Mouse (Mus musculus) heart, embryonic 15.5 days (tissue): ENCODE data around the gene Mgst1. TPM values are rescaled to one million over a fixed set of nuclear protein-coding genes. Genes with fewer than 3 reads are reported as not detected.
A peak's percentile ranks its signal among the peaks of the same experiment; 100 is the strongest.

Experiments used
- ATAC-seq: fragments of 200-750 bp; cut with Nextera tagmentation; replicated peaks from 2 replicates; pipeline ENCODE4 v1.8.0; 2017; ENCODE audit warnings: low read depth, moderate TSS enrichment; ENCODE audit not compliant: insufficient number of reproducible peaks, insufficient read depth, low FRiP score
- H3K27ac ChIP-seq: fragments of 300-500 bp; sonication (generic); 2 replicates; pipeline ENCODE4 v1.5.1; 2015; ENCODE audit warnings: mild to moderate bottlenecking, inconsistent platforms
- H3K27me3 ChIP-seq: fragments of 300-500 bp; sonication (generic); 2 replicates; pipeline ENCODE4 v1.6.1; 2015; ENCODE audit warnings: inconsistent platforms
- H3K36me3 ChIP-seq: fragments of 300-500 bp; sonication (generic); 2 replicates; pipeline ENCODE4 v1.6.1; 2015; ENCODE audit warnings: mild to moderate bottlenecking, inconsistent platforms
- H3K4me1 ChIP-seq: fragments of 300-500 bp; sonication (generic); replicated peaks from 2 replicates; pipeline ENCODE4 v1.6.1; 2015; ENCODE audit warnings: inconsistent platforms
- H3K4me2 ChIP-seq: fragments of 300-500 bp; sonication (generic); 2 replicates; pipeline ENCODE4 v1.6.1; 2015; ENCODE audit warnings: inconsistent platforms, mild to moderate bottlenecking, moderate library complexity
- H3K4me3 ChIP-seq: fragments of 300-500 bp; sonication (generic); 2 replicates; pipeline ENCODE4 v1.5.1; 2015; ENCODE audit warnings: mild to moderate bottlenecking, inconsistent platforms
- H3K9ac ChIP-seq: fragments of 300-500 bp; sonication (generic); 2 replicates; pipeline ENCODE4 v1.6.1; 2015; ENCODE audit warnings: mild to moderate bottlenecking, inconsistent platforms
- H3K9me3 ChIP-seq: fragments of 300-500 bp; sonication (generic); replicated peaks from 2 replicates; pipeline ENCODE4 v1.6.1; 2016; ENCODE audit warnings: inconsistent platforms
- WGBS: fragments of 180-500 bp; shearing (Covaris S2); methylation state at CpG from one replicate; pipeline ENCODE4 v1.1.7; 2015; ENCODE audit warnings: mixed read lengths; 5-methylcytosine and 5-hydroxymethylcytosine counted together
- polyA plus RNA-seq: library from polyadenylated mRNA; unstranded; fragments of >200 nt; fragmentation: Nextera tagmentation; extraction: Ambion mirVana; gene quantifications from 2 replicates; pipeline ENCODE4 v1.2.1, GENCODE M21; 2015

The Mgst1 gene
- polyA plus RNA-seq: 119 and 120 TPM in 2 replicates

GRCm38 (mm10) chr6:138139930-138140329 lies at the start of gene Mgst1:
Gene Mgst1, plus strand, starts transcription at chr6:138140316.
- peak within 1 kb of the TSS; percentile 64 for H3K4me3 ChIP-seq
- H3K27ac ChIP-seq: peak within 1 kb of the TSS; percentile 56
- 3% methylated on average over 5 of the region's 5 CpGs for WGBS
- H3K9ac ChIP-seq: peak within 1 kb of the TSS; percentile 59
- no peaks in the 10 kb centered on the region for H3K9me3 ChIP-seq
- ATAC-seq: no peak
- H3K4me2 ChIP-seq: peak within 1 kb of the TSS; percentile 84
- H3K36me3 ChIP-seq: no peaks in the 10 kb centered on the region
- H3K27me3 ChIP-seq: no peaks in the 10 kb centered on the region
- peaks cover 26% of the 10 kb centered on the region for H3K4me1 ChIP-seq

- H3K4me2 ChIP-seq: no peak overlapping the region
- H3K4me1 ChIP-seq: no peaks in the 10 kb centered on the region
- no peaks in the 10 kb centered on the region for H3K36me3 ChIP-seq
- no peaks in the 10 kb centered on the region for H3K27me3 ChIP-seq
- H3K27ac ChIP-seq: no peak overlapping the region
- ATAC-seq: no peak
- H3K9ac ChIP-seq: no peak overlapping the region
- WGBS: 73% methylated on average over 7 of the region's 7 CpGs
- no peak overlapping the region for H3K4me3 ChIP-seq
- no peaks in the 10 kb centered on the region for H3K9me3 ChIP-seq
These were observed 47.7 kb upstream of the Mgst1 start for GRCm38 (mm10) chr6:138092432-138092831.

GRCm38 (mm10) chr6:138095060-138095459 lies 45.1 kb upstream of the Mgst1 start:
- H3K27ac ChIP-seq: no peak overlapping the region
- H3K4me3 ChIP-seq: no peak overlapping the region
- no peaks in the 10 kb centered on the region for H3K27me3 ChIP-seq
- WGBS: 74% methylated on average over 3 of the region's 3 CpGs
- no peaks in the 10 kb centered on the region for H3K9me3 ChIP-seq
- no peaks in the 10 kb centered on the region for H3K36me3 ChIP-seq
- no peak overlapping the region for H3K4me2 ChIP-seq
- H3K4me1 ChIP-seq: no peaks in the 10 kb centered on the region
- no peak for ATAC-seq
- H3K9ac ChIP-seq: no peak overlapping the region

- H3K36me3 ChIP-seq: no peaks in the 10 kb centered on the region
- no peaks in the 10 kb centered on the region for H3K27me3 ChIP-seq
- no peak overlapping the region for H3K9ac ChIP-seq
- no peak overlapping the region for H3K27ac ChIP-seq
- H3K4me3 ChIP-seq: no peak overlapping the region
- 67% methylated on average over 3 of the region's 3 CpGs for WGBS
- no peaks in the 10 kb centered on the region for H3K4me1 ChIP-seq
- no peaks in the 10 kb centered on the region for H3K9me3 ChIP-seq
- no peak overlapping the region for H3K4me2 ChIP-seq
- no peak for ATAC-seq
These were observed 40.5 kb upstream of the Mgst1 start for GRCm38 (mm10) chr6:138099646-138100045.

GRCm38 (mm10) chr6:138101843-138102242 lies 38.3 kb upstream of the Mgst1 start:
- Histone ChIP-seq H3K27me3 (no peaks in the 10 kb centered on the region), H3K4me3 (no peak overlapping the region), H3K4me2 (no peak overlapping the region), H3K9me3 (no peaks in the 10 kb centered on the region), H3K27ac (no peak overlapping the region), H3K4me1 (no peaks in the 10 kb centered on the region), H3K36me3 (no peaks in the 10 kb centered on the region), H3K9ac (no peak overlapping the region)
- 82% methylated on average over 4 of the region's 4 CpGs for WGBS
- no peak for ATAC-seq

GRCm38 (mm10) chr6:138102940-138103339 lies 37.2 kb upstream of the Mgst1 start:
- WGBS: 64% methylated on average over 7 of the region's 7 CpGs
- H3K4me3 ChIP-seq: no peak overlapping the region
- no peaks in the 10 kb centered on the region for H3K27me3 ChIP-seq
- no peak overlapping the region for H3K4me2 ChIP-seq
- no peaks in the 10 kb centered on the region for H3K9me3 ChIP-seq
- H3K9ac ChIP-seq: no peak overlapping the region
- no peaks in the 10 kb centered on the region for H3K36me3 ChIP-seq
- ATAC-seq: no peak
- no peak overlapping the region for H3K27ac ChIP-seq
- no peaks in the 10 kb centered on the region for H3K4me1 ChIP-seq

- H3K27ac ChIP-seq: no peak overlapping the region
- no peak overlapping the region for H3K9ac ChIP-seq
- no peaks in the 10 kb centered on the region for H3K36me3 ChIP-seq
- no peak overlapping the region for H3K4me2 ChIP-seq
- H3K4me1 ChIP-seq: no peaks in the 10 kb centered on the region
- H3K27me3 ChIP-seq: no peaks in the 10 kb centered on the region
- H3K9me3 ChIP-seq: no peaks in the 10 kb centered on the region
- ATAC-seq: no peak
- H3K4me3 ChIP-seq: no peak overlapping the region
These were observed 35.6 kb upstream of the Mgst1 start for GRCm38 (mm10) chr6:138104559-138104958.

GRCm38 (mm10) chr6:138117496-138117895 lies 22.6 kb upstream of the Mgst1 start:
- WGBS: 74% methylated on average over 3 of the region's 3 CpGs
- Histone ChIP-seq H3K9me3 (no peaks in the 10 kb centered on the region), H3K36me3 (no peaks in the 10 kb centered on the region), H3K9ac (no peak overlapping the region), H3K27me3 (no peaks in the 10 kb centered on the region), H3K4me3 (no peak overlapping the region), H3K4me2 (no peak overlapping the region), H3K4me1 (no peaks in the 10 kb centered on the region), H3K27ac (no peak overlapping the region)
- no peak for ATAC-seq

- Histone ChIP-seq H3K4me2 (no peak overlapping the region), H3K27ac (0 out of 2 replicates have a peak overlapping the region, but pooled peaks have one; percentile 12)
- no peak for ATAC-seq
These were observed 11.5 kb upstream of the Mgst1 start for GRCm38 (mm10) chr6:138128392-138129335.

GRCm38 (mm10) chr6:138130541-138130940 lies 9.6 kb upstream of the Mgst1 start:
- Histone ChIP-seq H3K9me3 (no peaks in the 10 kb centered on the region), H3K27ac (no peak overlapping the region), H3K4me3 (no peak overlapping the region), H3K4me1 (no peaks in the 10 kb centered on the region; the same call in 1 of the 2 replicates), H3K27me3 (no peaks in the 10 kb centered on the region), H3K36me3 (no peaks in the 10 kb centered on the region), H3K9ac (no peak overlapping the region), H3K4me2 (no peak overlapping the region)
- no peak for ATAC-seq
- 77% methylated on average over 3 of the region's 3 CpGs for WGBS

More at GRCm38 (mm10) chr6:138128392-138129335, 11.5 kb upstream of the Mgst1 start:
- no peaks in the 10 kb centered on the region for H3K36me3 ChIP-seq
- WGBS: 53% methylated on average over 10 of the region's 10 CpGs
- H3K9ac ChIP-seq: no peak overlapping the region
- no peaks in the 10 kb centered on the region for H3K9me3 ChIP-seq
- H3K4me1 ChIP-seq: no peaks in the 10 kb centered on the region; the same call in 1 of the 2 replicates
- H3K4me3 ChIP-seq: no peak overlapping the region
- H3K27me3 ChIP-seq: no peaks in the 10 kb centered on the region

- no peaks in the 10 kb centered on the region for H3K36me3 ChIP-seq
- peak overlapping the region; percentile 64 for H3K4me3 ChIP-seq
- peaks cover 26% of the 10 kb centered on the region for H3K4me1 ChIP-seq
- under 1% methylated on average over 16 of the region's 16 CpGs for WGBS
- peak overlapping the region; percentile 59 for H3K9ac ChIP-seq
- H3K27me3 ChIP-seq: no peaks in the 10 kb centered on the region
- peak overlapping the region; percentile 84 for H3K4me2 ChIP-seq
- H3K27ac ChIP-seq: peak overlapping the region; percentile 56
- peak; percentile 51; the same call in 1 of the 2 replicates for ATAC-seq
- no peaks in the 10 kb centered on the region for H3K9me3 ChIP-seq
These were observed 220 bp downstream of the Mgst1 start for GRCm38 (mm10) chr6:138140336-138140735.
